16 mouse cellular contexts compared by ENCODE assay signal in the genomic region with DNA sequence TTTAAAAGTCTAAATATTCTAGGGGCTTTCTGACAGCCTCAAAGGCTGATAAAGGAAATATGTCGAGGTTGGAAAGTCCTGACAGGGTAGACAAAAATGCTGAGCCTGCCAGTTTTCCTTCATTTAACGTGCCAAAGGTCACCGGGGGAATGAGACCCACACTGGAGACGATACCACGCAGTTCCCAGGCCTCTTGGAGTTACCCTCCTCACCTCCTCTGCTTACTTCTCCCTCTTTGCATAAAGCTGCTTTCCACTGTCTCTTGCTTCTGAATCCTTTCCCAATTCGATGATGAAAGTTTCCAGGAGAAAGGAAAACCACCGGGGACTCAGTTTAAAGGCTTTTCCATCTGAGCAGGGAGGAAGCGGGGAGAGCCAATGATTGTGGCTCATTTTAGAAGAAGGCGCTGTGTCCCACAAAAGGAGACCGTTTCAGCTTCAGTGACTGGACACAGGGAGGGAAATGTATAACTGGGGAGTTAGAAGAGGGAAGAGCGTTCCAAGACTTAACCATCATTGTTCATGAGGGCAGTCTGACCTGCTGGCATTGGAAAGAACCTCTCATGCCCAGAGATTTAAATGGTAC.
DNase-seq lines count a peak whose midpoint lies in the region; ATAC-seq lines count a peak whose summit lies in the region.
"Had no signal": no experiment of that assay in that cellular context is flagged by ENCODE, and none has a peak within 500 bp of the region (broad histone marks: within the 10 kb centered on the region; RNA-seq: fewer than 3 reads in every experiment).

No protein-coding gene starts in this region.

- H3K4me3 ChIP-seq in heart, embryonic 12.5 days, result no peak overlapping the region
- H3K4me3 ChIP-seq in embryonic facial prominence, embryonic 14.5 days (ENCODE audit: low read depth, low read length), result no peak overlapping the region
- H3K4me3 ChIP-seq in midbrain, embryonic 13.5 days (replicated peaks), result no peak overlapping the region
- H3K4me3 ChIP-seq: forebrain, embryonic 13.5 days; liver, embryonic 12.5 days had no signal

- intact Hi-C loops in heart, postnatal 10 days (cut with DNase I), result no loop called here

- H3K4me2 ChIP-seq in heart, embryonic 12.5 days, result no peak overlapping the region
- H3K4me2 ChIP-seq in embryonic facial prominence, embryonic 14.5 days (ENCODE audit: low read depth, low read length), result no peak overlapping the region
- no peak overlapping the region for H3K4me2 ChIP-seq in midbrain, embryonic 13.5 days (replicated peaks)
- H3K4me2 ChIP-seq: forebrain, embryonic 13.5 days; hindbrain, embryonic 14.5 days; liver, embryonic 12.5 days; midbrain, embryonic 11.5 days had no signal

- no peaks in the 10 kb centered on the region for H3K27me3 ChIP-seq in heart, embryonic 12.5 days (replicated peaks)
- H3K27me3 ChIP-seq in embryonic facial prominence, embryonic 14.5 days (replicated peaks; ENCODE audit: control insufficient read depth, insufficient read depth, low read length), result no peaks in the 10 kb centered on the region
- H3K27me3 ChIP-seq in midbrain, embryonic 13.5 days, result no peaks in the 10 kb centered on the region
- H3K27me3 ChIP-seq: forebrain, embryonic 13.5 days; liver, embryonic 12.5 days had no signal

- H3K27ac ChIP-seq in heart, embryonic 12.5 days (ENCODE audit: poor library complexity, severe bottlenecking), result no peak overlapping the region
- H3K27ac ChIP-seq in embryonic facial prominence, embryonic 14.5 days (replicated peaks; ENCODE audit: low read depth, low read length), result no peak overlapping the region; the same call in 1 of the 2 replicates
- no peak overlapping the region for H3K27ac ChIP-seq in midbrain, embryonic 13.5 days
- H3K27ac ChIP-seq: forebrain, embryonic 13.5 days; hindbrain, embryonic 14.5 days; liver, embryonic 12.5 days had no signal

- ATAC-seq in heart, embryonic 12.5 days (ENCODE audit: insufficient number of reproducible peaks, low FRiP score), result no peak
- no peak for ATAC-seq in embryonic facial prominence, embryonic 14.5 days (ENCODE audit: low read depth)
- no peak for ATAC-seq in midbrain, embryonic 13.5 days
- ATAC-seq: forebrain, embryonic 13.5 days; liver, embryonic 12.5 days had no signal

- no peak overlapping the region for H3K9ac ChIP-seq in heart, embryonic 12.5 days
- no peak overlapping the region; the same call in 1 of the 2 replicates for H3K9ac ChIP-seq in embryonic facial prominence, embryonic 14.5 days (ENCODE audit: low read depth, low read length)
- H3K9ac ChIP-seq in midbrain, embryonic 13.5 days (replicated peaks), result no peak overlapping the region
- H3K9ac ChIP-seq: forebrain, embryonic 13.5 days; hindbrain, embryonic 14.5 days; liver, embryonic 12.5 days had no signal

- H3K9me3 ChIP-seq in heart, embryonic 12.5 days (replicated peaks), result no peaks in the 10 kb centered on the region
- H3K9me3 ChIP-seq in embryonic facial prominence, embryonic 14.5 days (ENCODE audit: control insufficient read depth, low read length), result no peaks in the 10 kb centered on the region
- no peaks in the 10 kb centered on the region for H3K9me3 ChIP-seq in midbrain, embryonic 13.5 days
- H3K9me3 ChIP-seq: forebrain, embryonic 13.5 days; liver, embryonic 12.5 days had no signal

- 61% methylated on average over 11 of the region's 11 CpGs for whole genome bisulfite sequencing in heart, embryonic 12.5 days
- WGBS in embryonic facial prominence, embryonic 14.5 days, result 48% methylated on average over 11 of the region's 11 CpGs
- WGBS in midbrain, embryonic 13.5 days, result 68% methylated on average over 11 of the region's 11 CpGs

- DNase-seq in heart, adult 11 months, result peak; percentile 94
- DNase-seq in 3T3-L1 (ENCODE audit: low read depth, low spot score), result peak; percentile 67
- peak; percentile 42 for DNase-seq in embryonic facial prominence, embryonic 14.5 days (ENCODE audit: low spot score)
- DNase-seq in heart, postnatal 10 days, result peak; percentile 23 to 30
- DNase-seq in right cerebral cortex, postnatal 4 days, result no peak
- DNase-seq in frontal cortex, postnatal 14 days (ENCODE audit: low spot score in 2 of 2), result no peak
- DNase-seq: B cell, adult 2 months; cerebellum, adult 9-10 months; gastrocnemius, postnatal 14 days; lung, postnatal 10 days had no signal

- H3K36me3 ChIP-seq in heart, embryonic 12.5 days, result no peaks in the 10 kb centered on the region
- H3K36me3 ChIP-seq in embryonic facial prominence, embryonic 14.5 days (ENCODE audit: control insufficient read depth, insufficient read depth, low read length), result no peaks in the 10 kb centered on the region
- no peaks in the 10 kb centered on the region for H3K36me3 ChIP-seq in midbrain, embryonic 13.5 days
- H3K36me3 ChIP-seq: liver, embryonic 12.5 days had no signal

- H3K4me1 ChIP-seq in heart, embryonic 12.5 days (replicated peaks), result peaks cover 31% of the 10 kb centered on the region
- H3K4me1 ChIP-seq in embryonic facial prominence, embryonic 14.5 days (ENCODE audit: control insufficient read depth, insufficient read depth, low read length), result peaks cover 17% of the 10 kb centered on the region
- H3K4me1 ChIP-seq in midbrain, embryonic 13.5 days (replicated peaks), result no peaks in the 10 kb centered on the region
- H3K4me1 ChIP-seq: forebrain, embryonic 13.5 days had no signal

Comparison
In these comparisons a context has a peak if more than half of its experiments do, and no peak if none do; other contexts are left out.
1. DNase-seq: peak in heart, adult 11 months (single experiment), 3T3-L1 (single experiment), embryonic facial prominence, embryonic 14.5 days (single experiment) and heart, postnatal 10 days (2 of 2); none in right cerebral cortex, postnatal 4 days (single experiment) and frontal cortex, postnatal 14 days (0 of 2).